Mouse (Mus musculus) v-Abl transformed pro-B cells (cell line): ENCODE results near the gene Opa1.

Experiments
- in situ Hi-C, 2 experiments: fragments of 400-800 bp; cut with MboI; formaldehyde crosslinking; loops; one replicate each; pipeline ENCODE4 v1.15.1; 2025; ENCODE audit not compliant: unreplicated experiment in 2 of 2

Gene Opa1

DNA sequence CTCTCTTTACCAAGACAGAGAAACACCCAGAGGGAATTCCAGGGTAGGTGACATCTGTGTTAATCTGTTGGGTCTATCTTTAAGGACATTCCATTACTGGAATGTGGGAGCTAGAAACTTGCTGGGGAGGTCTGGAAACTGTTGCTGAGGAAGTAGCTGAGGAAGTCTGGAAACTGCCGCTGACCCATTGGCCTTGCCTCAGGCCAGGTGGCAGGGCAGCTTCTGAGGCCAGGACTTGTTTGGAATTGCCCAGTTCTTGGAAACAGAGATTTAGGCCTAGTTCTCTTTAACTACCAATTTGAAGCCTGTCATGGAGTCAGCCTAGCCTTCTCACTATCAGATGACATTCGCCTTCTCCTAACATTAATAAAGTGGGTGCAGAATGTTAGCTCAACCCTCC lies 105.5 kb downstream of the Opa1 start:
- in situ Hi-C loops: no loop called here

DNA sequence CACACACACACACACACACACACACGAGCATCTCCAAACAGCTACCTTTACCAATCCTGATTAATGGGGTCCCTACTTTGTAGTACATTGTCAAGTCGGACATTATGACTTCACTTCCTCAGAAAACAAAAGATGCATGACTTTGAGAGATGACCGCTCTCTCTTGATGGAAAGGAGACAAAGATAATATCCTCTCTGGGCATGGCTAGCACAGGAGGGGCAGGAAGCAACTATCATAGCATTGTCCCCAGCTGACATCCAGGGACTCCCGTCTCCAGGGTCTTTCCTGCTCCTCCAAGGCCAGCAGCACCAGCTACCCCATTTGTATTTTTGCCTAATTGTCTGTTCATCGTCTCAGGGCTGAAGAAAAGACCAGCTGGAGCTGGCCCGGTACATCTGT lies 107.0 kb downstream of the Opa1 start:
- in situ Hi-C loops: no loop called here

DNA sequence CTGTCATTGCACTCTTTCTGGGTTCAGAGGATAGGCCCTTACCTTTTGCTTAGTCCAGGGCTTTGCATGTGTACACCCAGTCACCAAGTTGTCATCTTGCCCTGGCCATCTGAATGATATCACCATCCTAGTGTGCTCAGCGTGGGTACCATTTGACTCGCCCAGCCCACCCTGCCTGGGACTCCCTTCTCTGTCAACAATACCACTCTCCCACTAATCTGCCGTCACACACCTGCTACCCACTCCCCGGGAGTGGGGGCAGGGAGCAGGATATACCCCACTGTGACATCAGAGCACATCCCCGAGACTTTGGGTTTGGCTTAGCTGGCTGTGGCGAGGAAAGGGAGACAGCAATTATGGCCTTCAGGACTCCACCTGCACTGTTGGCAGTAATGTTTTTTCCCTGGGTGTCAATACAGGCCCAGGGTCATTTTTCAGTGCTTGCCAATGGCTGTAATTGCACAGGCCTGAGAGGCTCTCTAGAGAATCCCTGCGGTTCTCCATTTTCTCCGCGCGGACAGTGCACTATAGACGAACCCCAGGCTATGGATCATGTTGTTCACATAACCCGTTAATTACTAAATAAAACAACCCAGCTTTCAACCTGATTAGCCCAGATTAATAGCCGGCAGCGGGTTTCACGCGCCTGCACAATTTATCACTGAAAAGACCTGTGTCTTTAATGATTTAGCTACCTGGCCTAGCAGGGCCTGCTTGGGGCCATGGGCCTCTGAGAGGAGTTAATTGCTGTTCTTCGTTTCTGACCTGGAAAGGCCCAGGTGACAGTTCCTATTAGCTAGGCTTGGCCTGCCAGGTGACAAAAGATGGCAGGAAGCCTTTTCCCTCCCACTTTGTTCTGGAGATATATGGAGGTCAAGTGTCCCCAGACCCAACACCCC lies 109.1 kb downstream of the Opa1 start:
- in situ Hi-C loops: no loop called here

DNA sequence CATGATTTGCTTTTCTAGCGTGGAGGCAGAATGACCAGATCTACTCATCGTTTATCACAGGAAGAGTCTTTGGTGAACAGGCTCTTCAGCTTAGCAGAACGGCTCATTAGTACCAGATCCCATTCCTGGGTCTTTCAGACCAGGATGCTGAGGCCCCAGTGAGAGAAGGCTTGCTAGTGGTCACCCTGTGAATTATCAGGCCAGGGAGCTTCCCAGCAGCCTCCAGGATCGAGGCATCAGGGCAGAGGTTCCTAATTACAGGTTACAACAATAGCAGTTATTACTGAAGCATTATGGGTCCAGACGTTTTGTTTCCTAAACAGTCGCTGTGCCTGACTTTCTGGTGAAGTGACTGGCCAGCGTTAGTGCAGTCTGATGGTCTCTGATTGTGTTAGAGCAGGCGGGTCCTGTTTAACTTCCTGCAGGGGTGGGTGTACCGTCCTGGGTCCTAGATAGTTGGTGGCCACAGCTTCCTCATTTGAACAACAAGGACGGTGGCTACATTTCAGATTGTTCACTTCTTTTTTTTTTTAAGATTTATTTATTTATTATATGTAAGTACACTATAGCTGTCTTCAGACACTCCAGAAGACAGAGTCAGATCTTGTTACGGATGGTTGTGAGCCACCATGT lies 110.2 kb downstream of the Opa1 start:
- in situ Hi-C loops: no loop called here

DNA sequence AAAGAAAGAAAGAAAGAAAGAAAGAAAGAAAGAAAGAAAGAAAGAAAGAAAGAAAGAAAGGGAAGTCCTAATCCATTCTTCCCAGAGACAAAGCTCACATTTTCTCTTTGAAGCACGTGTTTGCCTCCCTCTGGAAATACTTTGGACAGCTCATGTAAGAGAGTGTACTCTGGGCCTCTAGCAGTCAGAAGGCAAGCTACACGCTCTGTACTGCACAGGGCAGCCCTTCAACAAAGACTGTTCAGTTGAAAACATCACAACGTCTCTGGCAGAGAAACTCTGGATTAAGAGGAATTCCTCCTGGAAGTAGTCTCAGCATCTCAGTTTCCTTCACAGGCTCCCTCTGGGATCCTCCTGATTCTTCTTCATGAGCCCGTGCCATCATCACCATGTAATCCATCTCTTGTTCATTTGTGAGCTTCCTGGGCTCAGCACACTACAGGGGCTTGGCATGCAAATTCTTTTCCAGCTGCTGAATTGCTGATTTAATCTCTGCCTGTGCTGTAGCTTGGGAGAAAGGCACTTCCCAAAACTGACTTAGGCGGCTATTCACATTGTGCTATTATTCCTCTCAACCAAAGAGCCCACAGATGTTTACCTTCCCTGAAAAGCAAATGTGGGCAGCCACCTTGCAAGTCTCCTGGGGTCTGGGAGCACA lies 114.0 kb downstream of the Opa1 start:
- in situ Hi-C loops: no loop called here

DNA sequence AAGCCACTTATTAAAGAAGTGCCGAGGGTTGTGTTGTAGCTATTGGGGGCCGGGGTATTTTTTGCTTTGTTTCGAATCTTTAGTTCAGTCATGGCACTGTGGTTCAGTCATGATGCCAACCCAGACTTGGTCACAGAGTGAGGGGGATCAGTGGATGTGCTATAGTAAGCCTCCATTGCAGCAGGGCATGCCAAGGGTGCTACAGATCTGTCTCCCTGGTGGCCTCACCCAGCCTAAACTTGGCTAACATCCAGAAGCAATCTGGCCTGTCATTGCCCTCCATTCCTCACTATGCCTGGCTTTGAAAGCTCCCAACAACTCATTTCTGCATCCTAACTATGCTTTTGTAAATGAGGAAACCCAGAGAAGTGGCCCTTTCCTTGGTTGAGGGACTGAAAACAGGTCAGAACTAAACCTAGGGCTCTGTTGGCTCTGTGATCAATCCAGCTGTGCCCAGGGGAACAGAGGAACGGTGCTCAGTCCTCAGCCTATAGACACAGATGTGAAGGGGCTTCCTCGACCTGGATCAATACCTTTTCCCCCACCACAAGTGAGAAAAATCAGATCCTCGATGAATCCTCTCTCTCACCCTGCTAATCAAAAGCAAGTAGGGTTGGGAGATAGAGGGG lies 114.8 kb downstream of the Opa1 start:
- in situ Hi-C loops: no loop called here

DNA sequence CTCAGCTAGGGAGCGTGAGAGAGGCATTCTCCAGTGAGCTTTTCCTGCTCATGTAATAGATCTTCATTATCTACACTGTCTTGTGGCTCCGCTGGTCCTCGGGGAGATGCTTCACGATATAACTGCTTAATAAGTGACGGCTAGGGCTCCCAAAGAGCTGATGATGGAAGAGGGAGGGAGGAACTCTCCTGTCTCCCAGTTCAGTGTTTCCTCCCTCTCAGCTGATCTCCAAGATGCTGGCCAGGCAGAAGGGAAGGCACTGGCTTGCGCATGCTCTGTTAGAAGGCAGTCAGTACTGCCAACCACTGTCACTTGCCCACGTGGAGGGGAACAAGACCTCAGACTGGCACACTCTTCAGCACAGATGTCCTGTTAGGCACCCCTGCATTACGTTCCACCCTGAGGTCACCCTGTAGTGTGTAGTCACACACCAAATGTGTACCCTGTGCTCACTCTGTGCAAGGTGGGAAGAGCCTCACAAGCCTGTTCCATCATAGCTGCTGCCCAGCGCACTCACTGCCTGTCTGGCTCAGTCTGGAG lies 115.4 kb downstream of the Opa1 start:
- in situ Hi-C loops: no loop called here
